Mouse (Mus musculus): ENCODE results near the gene Ccdc42. TPM values are rescaled to one million over a fixed set of nuclear protein-coding genes. Genes with fewer than 3 reads are reported as not detected.

The Ccdc42 gene
- total and polyA plus RNA-seq, 3 experiments: not detected

DNA sequence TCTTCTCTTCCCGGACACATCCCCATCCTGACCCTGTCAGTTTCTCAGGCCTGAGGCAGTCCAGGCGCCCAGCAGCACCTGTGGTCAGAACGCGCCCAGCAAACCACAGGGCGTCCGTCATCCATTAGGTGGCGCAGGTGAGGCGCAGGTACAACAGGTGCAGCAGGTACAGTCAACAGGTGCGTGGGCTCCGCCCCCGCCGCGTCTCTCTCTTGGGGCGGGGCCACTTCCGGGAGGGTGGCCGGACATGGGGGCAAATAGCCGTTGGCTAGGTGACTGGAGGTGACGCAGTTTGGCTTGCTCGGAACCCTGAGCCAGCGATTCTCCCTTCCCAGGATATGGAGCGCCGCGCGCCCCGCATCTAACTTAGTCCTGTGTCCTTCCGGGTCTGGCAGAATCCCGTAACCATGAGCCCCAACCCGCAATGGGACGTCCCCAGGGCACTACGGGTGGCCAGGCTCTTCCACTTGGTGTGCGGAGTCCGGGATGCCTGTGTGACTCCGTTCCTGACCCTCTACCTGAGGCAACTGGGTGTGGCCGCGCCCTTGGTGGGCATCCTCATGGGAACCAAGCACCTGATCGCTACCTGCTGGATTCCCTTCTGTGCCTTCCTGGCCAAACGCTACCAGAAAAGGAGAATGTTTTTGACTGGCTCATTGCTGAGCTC, 30.8 kb upstream of the Ccdc42 start, which contains the start of gene Mfsd6l:
Gene Mfsd6l, plus strand, starts transcription at position 269 of the 667 bp plus-strand sequence.
- TF ChIP-seq CTCF (IDR thresholded peaks at IDR 0.05 in 2 of 3, conservative IDR thresholded peaks at IDR 0.05 in 1 of 3; ENCODE audit: control insufficient read depth in 1 of 3, insufficient read depth in 1 of 3, low read depth in 2 of 3, low read length in 3 of 3, poor library complexity in 1 of 3, severe bottlenecking in 1 of 3) (peak in 1 of 3 experiments; percentile 27; a peak in 2 of 6 replicates), SMC3 (IDR thresholded peaks at IDR 0.05; ENCODE audit: low read depth, low read length) (no peak), GABPA (IDR thresholded peaks at IDR 0.05; ENCODE audit: low read depth, low read length) (no peak)
- H3K79me2 ChIP-seq (ENCODE audit: control insufficient read depth, insufficient read depth, low read length, poor library complexity): no peaks in the 10 kb centered on the region
- H3K4me1 ChIP-seq (ENCODE audit: control insufficient read depth in 1 of 2, insufficient read depth in 2 of 2, low read length in 2 of 2): peaks cover 0 to 4% of the 10 kb centered on the region in 2 experiments; a peak in 2 of 4 replicates
- no peaks in the 10 kb centered on the region for H3K9me3 ChIP-seq (replicated peaks; ENCODE audit: insufficient read depth, low read length)
- no peak within 1 kb of the TSS for H3K9ac ChIP-seq (ENCODE audit: control insufficient read depth, low read depth, low read length, poor library complexity, severe bottlenecking)
- no peaks in the 10 kb centered on the region for H3K36me3 ChIP-seq (ENCODE audit: control insufficient read depth in 1 of 2, insufficient read depth in 2 of 2, low read length in 2 of 2)
- H3K27ac ChIP-seq (ENCODE audit: control insufficient read depth, low read depth, low read length): no peak within 1 kb of the TSS
- no peak for DNase-seq (ENCODE audit: low read depth, low spot score)
- no peak within 1 kb of the TSS for H3K4me3 ChIP-seq (ENCODE audit: control insufficient read depth in 1 of 2, insufficient read depth in 1 of 2, low read depth in 2 of 2, low read length in 2 of 2)
- no peaks in the 10 kb centered on the region; a peak in 1 of 4 replicates for H3K27me3 ChIP-seq (ENCODE audit: control insufficient read depth in 1 of 2, insufficient read depth in 2 of 2, low read length in 2 of 2)

DNA sequence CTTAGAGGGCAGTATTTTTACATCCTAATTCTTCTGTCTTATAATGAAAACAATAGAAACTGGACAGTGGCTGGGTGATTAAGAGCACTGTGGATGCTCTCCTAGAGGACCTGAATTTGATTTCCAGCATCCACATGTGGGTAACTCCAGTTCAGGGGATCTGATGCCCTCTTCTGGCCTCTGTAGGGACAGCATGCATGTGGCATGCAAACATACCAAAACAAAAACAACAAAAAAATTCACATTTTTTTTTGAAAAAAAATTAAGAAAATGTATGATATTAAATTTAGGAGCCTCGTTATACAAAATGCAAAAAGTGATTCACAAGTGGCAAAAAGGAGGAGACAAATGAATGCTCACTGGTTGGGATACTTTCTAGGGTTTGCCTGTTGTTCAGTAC, 27.3 kb upstream of the Ccdc42 start:
- peaks cover 0 to 4% of the 10 kb centered on the region in 2 experiments; a peak in 2 of 4 replicates for H3K4me1 ChIP-seq (ENCODE audit: control insufficient read depth in 1 of 2, insufficient read depth in 2 of 2, low read length in 2 of 2)
- no peak overlapping the region; a peak in 1 of 4 replicates for H3K4me3 ChIP-seq (ENCODE audit: control insufficient read depth in 1 of 2, insufficient read depth in 1 of 2, low read depth in 2 of 2, low read length in 2 of 2)
- no peaks in the 10 kb centered on the region for H3K79me2 ChIP-seq (ENCODE audit: control insufficient read depth, insufficient read depth, low read length, poor library complexity)
- no peaks in the 10 kb centered on the region for H3K36me3 ChIP-seq (ENCODE audit: control insufficient read depth in 1 of 2, insufficient read depth in 2 of 2, low read length in 2 of 2)
- peak; percentile 70 for DNase-seq (ENCODE audit: low read depth, low spot score)
- no peaks in the 10 kb centered on the region for H3K9me3 ChIP-seq (replicated peaks; ENCODE audit: insufficient read depth, low read length)
- TF ChIP-seq MAZ (IDR thresholded peaks at IDR 0.05; ENCODE audit: low read depth, low read length) (0 out of 2 replicates have a peak, but pooled peaks have one; percentile 26), CTCF (IDR thresholded peaks at IDR 0.05 in 2 of 3, conservative IDR thresholded peaks at IDR 0.05 in 1 of 3; ENCODE audit: control insufficient read depth in 1 of 3, insufficient read depth in 1 of 3, low read depth in 2 of 3, low read length in 3 of 3, poor library complexity in 1 of 3, severe bottlenecking in 1 of 3) (peak; percentile 61 to 84 (median 78)), RAD21 (IDR thresholded peaks at IDR 0.05; ENCODE audit: low read depth, low read length) (peak; percentile 82), MXI1 (IDR thresholded peaks at IDR 0.05; ENCODE audit: low read depth, low read length) (peak; percentile 56), HCFC1 (IDR thresholded peaks at IDR 0.05; ENCODE audit: low read depth, low read length) (no peak), TCF12 (IDR thresholded peaks at IDR 0.05; ENCODE audit: low read depth, low read length) (0 out of 2 replicates have a peak, but pooled peaks have one; percentile 18), SMC3 (IDR thresholded peaks at IDR 0.05; ENCODE audit: low read depth, low read length) (peak; percentile 86), ZNF384 (IDR thresholded peaks at IDR 0.05; ENCODE audit: low read depth, low read length) (peak; percentile 65), SIN3A (IDR thresholded peaks at IDR 0.05; ENCODE audit: low read length) (peak; percentile 61), EP300 (IDR thresholded peaks at IDR 0.05; ENCODE audit: low read depth in 1 of 2, low read length in 2 of 2) (no peak), MAX (IDR thresholded peaks at IDR 0.05; ENCODE audit: low read length) (peak; percentile 61; the same call in 1 of the 2 replicates), ZMIZ1 (IDR thresholded peaks at IDR 0.05; ENCODE audit: low read depth, low read length) (no peak), MYC (IDR thresholded peaks at IDR 0.05; ENCODE audit: low read depth, low read length) (peak; percentile 92), ZC3H11A (IDR thresholded peaks at IDR 0.05; ENCODE audit: low read depth, low read length) (peak; percentile 82)
- peaks cover 2 to 10% of the 10 kb centered on the region in 2 experiments for H3K27me3 ChIP-seq (ENCODE audit: control insufficient read depth in 1 of 2, insufficient read depth in 2 of 2, low read length in 2 of 2)
- H3K9ac ChIP-seq (ENCODE audit: control insufficient read depth, low read depth, low read length, poor library complexity, severe bottlenecking): peak overlapping the region; percentile 61; the same call in 1 of the 2 replicates
- no peak overlapping the region for H3K27ac ChIP-seq (ENCODE audit: control insufficient read depth, low read depth, low read length)

Data from MEL (cell line).